Mouse (Mus musculus) cerebellum, adult 2 months (tissue): ENCODE results near the gene Gpr155.

Experiments used
- CTCF ChIP-seq: fragments of 200-500 bp; IDR thresholded peaks from 2 replicates; pipeline ENCODE4 v1.5.1; 2011; ENCODE audit warnings: low read depth, mild to moderate bottlenecking, control low read depth, low read length, moderate library complexity, borderline replicate concordance; ENCODE audit not compliant: insufficient read depth
- POLR2A ChIP-seq: fragments of 200-500 bp; IDR thresholded peaks from 2 replicates; pipeline ENCODE4 v1.6.1; 2011; ENCODE audit warnings: low read length, control low read depth, borderline replicate concordance; ENCODE audit not compliant: insufficient read depth

- no peak for TF ChIP-seq POLR2A
- no peak for TF ChIP-seq CTCF
Observed at GRCm38 (mm10) chr2:73407662-73408061, 21.3 kb upstream of the Gpr155 start.
